Mouse (Mus musculus) heart, adult 2 months (tissue): ENCODE measurements around the gene Rnf144a. TPM values are rescaled to one million over a fixed set of nuclear protein-coding genes. Genes with fewer than 3 reads are reported as not detected.

Source experiments
- DNase-seq, 2 experiments: peaks; one replicate each; pipeline ENCODE4 v3.0.0; 2021
- H3K27ac ChIP-seq: fragments of 200-600 bp; 2 replicates; pipeline ENCODE4 v1.8.1; 2022
- H3K27me3 ChIP-seq: fragments of 200-500 bp; 2 replicates; pipeline ENCODE4 v1.6.1; 2012; ENCODE audit warnings: mild to moderate bottlenecking, low read length, inconsistent platforms, mixed read lengths; ENCODE audit not compliant: control insufficient read depth, insufficient read depth
- H3K36me3 ChIP-seq: fragments of 200-500 bp; 2 replicates; pipeline ENCODE4 v1.6.1; 2012; ENCODE audit warnings: low read length, inconsistent platforms; ENCODE audit not compliant: control insufficient read depth, insufficient read depth
- H3K4me1 ChIP-seq: fragments of 200-500 bp; 2 replicates; pipeline ENCODE4 v1.6.1; 2011; ENCODE audit warnings: low read length; ENCODE audit not compliant: control insufficient read depth, insufficient read depth
- H3K4me3 ChIP-seq: fragments of 200-600 bp; 2 replicates; pipeline ENCODE4 v1.8.1; 2022
- H3K79me2 ChIP-seq: fragments of 200-500 bp; replicated peaks from 2 replicates; pipeline ENCODE4 v1.6.1; 2012; ENCODE audit warnings: mild to moderate bottlenecking, inconsistent platforms, low read length, moderate library complexity, mixed read lengths; ENCODE audit not compliant: control insufficient read depth, insufficient read depth
- H3K9ac ChIP-seq: fragments of 200-500 bp; 2 replicates; pipeline ENCODE4 v1.6.1; 2012; ENCODE audit warnings: low read depth, mild to moderate bottlenecking, control low read depth, inconsistent platforms, low read length, mixed read lengths
- CTCF ChIP-seq: fragments of 200-600 bp; IDR thresholded peaks from 2 replicates; pipeline ENCODE4 v1.8.1; 2022; ENCODE audit warnings: antibody characterized with exemption, mild to moderate bottlenecking, moderate library complexity
- EP300 ChIP-seq: fragments of 200-500 bp; IDR thresholded peaks from 2 replicates; pipeline ENCODE4 v1.6.1; 2011; ENCODE audit warnings: low read depth, low read length, control low read depth; ENCODE audit not compliant: insufficient read depth
- POLR2A ChIP-seq: fragments of 200-500 bp; IDR thresholded peaks from 2 replicates; pipeline ENCODE4 v1.6.1; 2011; ENCODE audit warnings: mild to moderate bottlenecking, low read depth, low read length, control low read depth; ENCODE audit not compliant: insufficient read depth
- WGBS: fragments of 180-500 bp; shearing (Covaris S2); methylation state at CpG from one replicate; pipeline ENCODE4 v1.1.7; 2018; 5-methylcytosine and 5-hydroxymethylcytosine counted together
- intact Hi-C: fragments of 180-260 bp; cut with DNase I; formaldehyde crosslinking; loops from one replicate; pipeline ENCODE4 v1.15.1; 2025
- polyA plus RNA-seq: library from polyadenylated mRNA; depleted of rRNA; stranded (reverse); fragments of >200 nt; gene quantifications from 2 replicates; pipeline ENCODE4 v1.2.3, GENCODE M21; 2012
- total RNA-seq, 2 experiments: library from RNA; stranded (reverse); gene quantifications; 2 replicates each; pipeline ENCODE4 v1.2.3; 2021

Rnf144a gene
- total and polyA plus RNA-seq, 3 experiments: 11.5 to 13.4 (median 12.7) TPM

DNA sequence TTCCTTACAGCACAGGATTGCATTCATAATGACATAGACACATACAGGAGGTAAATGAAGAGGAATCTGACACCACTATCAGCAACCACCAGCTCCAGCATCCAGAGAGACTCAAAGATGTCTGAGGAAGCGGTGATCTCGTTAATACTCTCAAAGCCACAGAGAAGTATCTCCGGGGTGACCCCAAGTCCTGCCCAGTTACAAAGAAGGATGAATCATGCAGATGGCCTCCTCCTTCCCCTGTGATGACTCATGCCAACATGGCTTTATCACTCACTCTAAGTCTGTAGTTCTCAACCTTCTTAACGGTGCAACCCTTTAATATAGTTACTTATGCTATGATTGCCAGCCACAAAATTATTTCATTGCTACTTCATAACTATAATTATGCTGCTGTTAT lies 74.4 kb downstream of the Rnf144a start:
- Histone ChIP-seq H3K27ac (no peak overlapping the region), H3K27me3 (no peaks in the 10 kb centered on the region), H3K36me3 (peaks cover 13% of the 10 kb centered on the region), H3K4me1 (peaks cover 14% of the 10 kb centered on the region), H3K9ac (no peak overlapping the region), H3K4me3 (no peak overlapping the region), H3K79me2 (peaks cover 2% of the 10 kb centered on the region; the same call in 1 of the 2 replicates)
- intact Hi-C loops: no loop called here
- 56% methylated on average over 4 of the region's 4 CpGs for WGBS
- TF ChIP-seq POLR2A (no peak), EP300 (no peak)
- no peak for DNase-seq

DNA sequence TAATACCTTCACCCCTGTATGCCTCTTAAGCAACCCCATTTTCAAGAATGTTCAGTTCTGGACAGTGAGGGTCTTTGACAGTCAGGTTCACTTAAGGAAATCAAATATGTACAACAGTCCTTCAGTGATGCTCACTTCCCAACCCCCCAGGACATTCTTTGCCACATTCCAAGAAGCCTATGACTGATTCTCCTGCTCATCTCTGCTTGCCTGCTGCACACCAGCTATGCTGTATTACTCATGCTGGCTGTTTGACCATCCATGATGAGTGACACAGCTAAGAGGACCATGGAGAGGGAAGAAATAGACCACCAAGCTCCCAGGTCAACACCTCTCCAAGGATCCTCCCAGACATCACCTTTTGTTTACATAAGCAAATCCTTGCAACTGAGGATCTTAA lies 75.2 kb downstream of the Rnf144a start:
- intact Hi-C loops: no loop called here
- DNase-seq: no peak
- Histone ChIP-seq H3K36me3 (peaks cover 13% of the 10 kb centered on the region), H3K4me1 (peaks cover 14% of the 10 kb centered on the region), H3K4me3 (no peak overlapping the region), H3K27me3 (no peaks in the 10 kb centered on the region), H3K79me2 (peaks cover 2% of the 10 kb centered on the region; the same call in 1 of the 2 replicates), H3K27ac (no peak overlapping the region), H3K9ac (no peak overlapping the region)
- TF ChIP-seq CTCF (no peak), EP300 (no peak), POLR2A (no peak)

DNA sequence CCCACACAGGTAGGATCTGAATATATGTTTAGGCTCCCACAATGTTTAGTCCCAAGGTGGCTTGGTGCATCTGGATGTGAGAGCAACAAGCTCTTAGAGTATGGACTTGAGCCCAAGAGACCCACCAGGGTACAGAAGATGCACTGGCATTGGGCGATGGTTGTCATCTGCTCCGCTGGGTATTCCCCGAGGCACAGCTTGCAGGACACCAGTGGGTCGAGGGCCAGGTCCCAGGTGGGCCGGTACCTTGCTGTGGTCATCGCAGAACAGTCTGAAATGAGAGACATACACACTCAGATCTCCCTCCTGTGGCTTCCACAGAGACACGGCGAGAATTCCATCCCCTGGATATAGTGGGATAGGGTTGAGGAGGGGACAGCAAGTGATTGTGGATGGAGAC lies 75.9 kb downstream of the Rnf144a start:
- intact Hi-C loops: no loop called here
- Histone ChIP-seq H3K36me3 (peaks cover 13% of the 10 kb centered on the region), H3K27ac (no peak overlapping the region), H3K4me3 (no peak overlapping the region), H3K4me1 (peaks cover 14% of the 10 kb centered on the region), H3K27me3 (no peaks in the 10 kb centered on the region), H3K9ac (no peak overlapping the region), H3K79me2 (peaks cover 2% of the 10 kb centered on the region; the same call in 1 of the 2 replicates)
- DNase-seq: no peak
- no peak for TF ChIP-seq CTCF
- TF ChIP-seq EP300: no peak
- no peak for TF ChIP-seq POLR2A
- 95% methylated on average over 8 of the region's 8 CpGs for WGBS

DNA sequence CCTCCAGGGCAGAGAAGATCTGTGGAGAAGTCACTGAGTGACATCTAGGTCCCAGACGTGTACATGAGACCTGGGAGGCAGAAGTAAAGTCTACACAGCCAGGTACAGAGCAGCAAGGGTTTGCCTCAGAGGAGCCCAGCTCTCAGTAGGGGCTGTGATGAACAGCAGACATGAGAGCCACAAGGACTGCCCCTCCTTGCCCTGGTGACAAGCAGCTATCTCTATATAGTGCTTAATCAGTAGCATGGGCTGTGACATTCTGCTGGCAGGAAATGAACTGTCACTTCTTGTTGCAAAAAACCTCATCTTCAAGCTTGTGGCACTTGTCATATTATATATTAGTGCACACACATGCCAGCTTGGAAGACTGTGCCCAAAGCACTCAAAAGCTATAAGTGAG lies 81.4 kb downstream of the Rnf144a start:
- Histone ChIP-seq H3K4me3 (no peak overlapping the region), H3K4me1 (peaks cover 13% of the 10 kb centered on the region), H3K27ac (no peak overlapping the region), H3K36me3 (peaks cover 10% of the 10 kb centered on the region), H3K9ac (no peak overlapping the region), H3K27me3 (no peaks in the 10 kb centered on the region), H3K79me2 (no peaks in the 10 kb centered on the region)
- DNase-seq: no peak
- WGBS: 84% methylated on average over 1 of the region's 1 CpGs
- intact Hi-C loops: no loop called here
- no peak for TF ChIP-seq CTCF
- TF ChIP-seq EP300: no peak
- TF ChIP-seq POLR2A: no peak

DNA sequence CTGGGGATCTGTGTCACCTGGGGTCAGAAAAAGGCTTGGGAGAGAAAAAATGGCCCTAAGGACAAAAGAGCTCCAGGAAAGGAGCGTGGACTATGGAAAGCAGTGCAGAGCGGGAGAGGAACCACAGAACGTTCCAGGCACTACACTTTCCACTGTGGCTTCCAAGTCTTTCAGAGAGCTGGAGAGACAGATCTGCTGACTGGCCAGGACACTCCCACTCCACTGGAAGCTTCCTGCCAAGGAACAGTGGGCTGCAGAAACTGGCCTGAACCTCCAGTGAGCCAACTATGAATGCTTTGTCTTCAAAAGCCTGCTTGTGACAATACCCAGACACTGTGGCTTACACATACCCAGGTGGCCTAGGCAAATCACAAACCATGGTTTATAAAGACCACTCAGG lies 84.0 kb downstream of the Rnf144a start:
- H3K4me3 ChIP-seq: no peak overlapping the region
- no peak overlapping the region for H3K9ac ChIP-seq
- DNase-seq: peak; percentile 67 to 82
- no peaks in the 10 kb centered on the region for H3K27me3 ChIP-seq
- peak overlapping the region; percentile 58 for H3K27ac ChIP-seq
- peaks cover 12% of the 10 kb centered on the region for H3K4me1 ChIP-seq
- TF ChIP-seq POLR2A: no peak
- TF ChIP-seq EP300: peak; percentile 66; the same call in 1 of the 2 replicates
- H3K79me2 ChIP-seq: no peaks in the 10 kb centered on the region
- WGBS: 11% methylated on average over 3 of the region's 3 CpGs
- peaks cover 10% of the 10 kb centered on the region for H3K36me3 ChIP-seq
- intact Hi-C loops: loop anchor here (2.0 kb wide), 1 partner anchor 14 kb away; no protein-coding TSS in a partner anchor

DNA sequence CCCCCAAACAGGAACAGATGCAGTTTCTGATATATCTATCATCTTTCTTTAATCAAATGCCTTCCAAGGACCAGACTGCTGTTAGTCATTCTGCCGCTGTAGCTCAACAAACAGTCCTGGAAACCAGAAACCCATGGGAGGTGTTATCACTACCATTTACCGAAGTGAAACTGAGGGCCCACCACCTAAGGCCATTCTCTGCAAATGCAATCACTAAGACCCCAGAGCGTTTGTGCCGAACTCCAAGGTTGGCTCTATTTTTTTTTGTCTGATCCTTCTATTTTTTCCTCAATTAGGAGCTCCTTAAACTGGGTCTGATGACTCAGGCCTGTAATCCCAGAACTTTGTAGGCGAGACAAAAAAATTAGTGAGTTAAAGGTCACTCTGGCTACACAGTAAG lies 85.3 kb downstream of the Rnf144a start:
- intact Hi-C loops: loop anchor here (2.0 kb wide), 1 partner anchor 13 kb away; no protein-coding TSS in a partner anchor
- peak overlapping the region; percentile 24 for H3K27ac ChIP-seq
- WGBS: 38% methylated on average over 5 of the region's 5 CpGs
- TF ChIP-seq POLR2A (no peak), CTCF (no peak), EP300 (no peak)
- no peak for DNase-seq
- peaks cover 12% of the 10 kb centered on the region for H3K4me1 ChIP-seq
- no peak overlapping the region for H3K4me3 ChIP-seq
- no peak overlapping the region for H3K9ac ChIP-seq
- no peaks in the 10 kb centered on the region for H3K79me2 ChIP-seq
- H3K27me3 ChIP-seq: no peaks in the 10 kb centered on the region
- H3K36me3 ChIP-seq: peaks cover 10% of the 10 kb centered on the region
